Mouse (Mus musculus): ENCODE results near the gene Aldh16a1.
"Not testable (repeated sequence)": the region's sequence is repeated elsewhere in the genome, so short reads cannot be mapped to it uniquely, and the experiment has no call there.

Aldh16a1 gene

DNA sequence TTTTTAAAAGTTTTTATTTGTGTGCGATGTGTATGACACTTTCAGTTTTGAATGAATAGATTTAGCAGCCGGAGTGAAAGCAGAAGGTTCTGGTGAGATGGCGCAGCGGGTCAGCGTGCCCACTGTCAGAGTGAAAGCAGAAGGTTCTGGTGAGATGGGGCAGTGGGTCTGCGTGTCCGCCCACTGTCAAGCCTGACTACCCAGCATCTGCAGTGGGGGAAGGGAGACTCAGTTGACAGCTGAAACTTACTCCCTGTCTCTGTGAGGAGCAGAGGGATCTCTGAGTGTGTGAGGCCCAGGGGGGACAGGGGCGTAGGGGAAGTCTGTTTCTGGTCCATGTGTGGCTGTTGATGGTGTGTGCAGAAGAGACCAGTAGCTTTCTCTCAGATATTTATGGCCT is 36.8 kb downstream of the Aldh16a1 start:
- no peak for DNase-seq (ENCODE audit: low read depth)

DNA sequence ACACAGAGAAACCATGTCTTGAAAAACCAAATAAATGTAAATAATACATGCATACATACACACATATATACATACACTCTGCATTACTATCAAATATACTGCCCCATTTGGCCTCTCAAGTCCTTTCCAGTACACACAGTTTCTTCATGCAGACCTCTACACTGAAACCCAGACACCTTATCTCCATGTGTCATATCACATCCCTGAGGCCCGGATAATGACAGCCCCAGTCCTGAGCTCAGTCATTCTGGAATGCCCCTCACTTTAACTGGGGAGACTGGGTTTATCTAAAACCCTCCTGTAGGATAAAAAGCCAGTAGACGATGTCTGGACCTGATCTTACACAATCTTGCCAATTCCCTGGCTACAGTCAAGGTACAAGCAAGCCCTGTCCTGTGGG is 40.9 kb downstream of the Aldh16a1 start:
- DNase-seq (ENCODE audit: low read depth), result no peak

DNA sequence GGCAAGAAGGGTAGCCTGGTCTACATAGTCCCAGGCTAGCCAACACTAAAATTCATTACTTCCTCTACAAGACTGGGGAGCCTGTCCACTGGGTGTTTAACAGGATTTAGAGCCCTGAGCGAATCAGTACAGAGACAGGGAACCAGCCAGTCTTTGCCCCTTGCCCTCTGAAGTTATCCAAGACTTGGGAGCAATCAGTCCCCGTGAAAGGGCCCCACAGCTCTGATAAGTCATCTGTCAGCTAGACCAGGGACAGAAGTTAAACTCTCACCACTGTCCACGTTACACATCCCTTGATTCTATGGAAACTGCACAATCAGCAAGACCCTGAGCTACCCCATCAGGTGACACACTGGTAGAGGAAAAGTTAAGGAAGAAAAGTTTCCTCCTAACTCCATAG is 41.9 kb downstream of the Aldh16a1 start:
- no peak for DNase-seq (ENCODE audit: low read depth)

DNA sequence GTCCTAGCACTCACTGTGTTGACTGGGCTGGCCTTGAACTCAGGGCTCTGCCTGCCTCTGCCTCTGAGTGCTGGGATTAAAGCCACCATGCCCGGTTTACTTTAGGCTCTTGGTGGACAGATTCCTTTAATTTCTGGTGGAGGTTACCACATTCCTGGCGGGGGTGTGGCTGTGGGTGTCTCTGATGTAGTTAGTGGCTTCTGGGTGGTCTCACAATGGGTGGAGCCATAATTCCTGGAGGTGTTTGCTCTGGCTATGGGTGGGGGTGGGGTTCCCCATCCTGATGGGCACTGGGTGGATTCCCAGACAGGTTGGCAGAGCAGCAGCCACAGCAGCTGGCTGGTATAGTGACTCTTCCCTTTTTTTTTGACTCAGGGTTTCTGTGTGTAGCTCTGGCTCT is 42.4 kb downstream of the Aldh16a1 start:
- no peak for DNase-seq (ENCODE audit: low read depth)

DNA sequence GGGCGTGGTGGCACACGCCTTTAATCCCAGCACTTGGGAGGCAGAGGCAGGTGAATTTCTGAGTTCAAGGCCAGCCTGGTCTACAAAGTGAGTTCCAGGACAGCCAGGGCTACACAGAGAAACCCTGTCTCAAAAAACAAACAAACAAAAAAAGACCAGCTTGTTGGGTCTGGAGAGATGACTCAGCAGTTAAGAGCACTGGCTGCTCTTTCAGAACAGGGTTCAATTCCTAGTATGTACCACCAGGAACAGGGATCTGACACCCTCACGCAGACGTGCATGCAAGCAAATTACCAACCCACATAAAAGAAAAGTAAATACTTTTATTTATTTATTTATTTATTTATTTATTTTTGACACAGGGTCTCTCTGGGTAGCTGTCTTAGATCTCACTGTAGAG is 44.3 kb downstream of the Aldh16a1 start:
- DNase-seq (ENCODE audit: low read depth), result not testable (repeated sequence)

DNA sequence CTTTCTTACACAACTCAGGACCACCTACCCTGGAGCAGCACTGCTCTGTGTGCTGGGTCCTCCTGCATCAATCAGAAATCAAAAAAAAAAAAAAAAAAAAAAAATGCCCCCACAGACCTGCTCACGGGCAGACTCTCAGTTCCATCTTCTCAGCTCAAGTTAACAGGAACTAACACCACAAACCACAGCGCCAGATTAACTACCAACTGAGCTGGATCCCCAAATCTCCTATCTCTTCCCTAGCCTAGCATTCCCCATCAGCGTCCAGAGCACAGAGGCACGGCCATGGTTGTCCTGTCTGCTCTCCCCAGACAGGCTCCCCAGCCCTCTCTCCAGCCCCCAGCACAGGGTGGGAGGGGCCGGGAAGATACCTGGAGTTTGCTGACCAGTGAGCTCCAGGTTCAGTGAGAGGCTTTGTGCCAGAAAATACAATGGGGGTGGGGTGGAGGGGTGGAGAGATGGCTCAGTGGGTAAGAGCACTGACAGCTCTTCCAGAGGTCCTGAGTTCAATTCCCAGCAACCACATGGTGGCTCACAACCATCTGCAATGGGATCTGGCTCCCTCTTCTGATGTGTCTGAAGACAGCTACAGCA is 47.2 kb downstream of the Aldh16a1 start:
- no peak for DNase-seq (ENCODE audit: low read depth)

DNA sequence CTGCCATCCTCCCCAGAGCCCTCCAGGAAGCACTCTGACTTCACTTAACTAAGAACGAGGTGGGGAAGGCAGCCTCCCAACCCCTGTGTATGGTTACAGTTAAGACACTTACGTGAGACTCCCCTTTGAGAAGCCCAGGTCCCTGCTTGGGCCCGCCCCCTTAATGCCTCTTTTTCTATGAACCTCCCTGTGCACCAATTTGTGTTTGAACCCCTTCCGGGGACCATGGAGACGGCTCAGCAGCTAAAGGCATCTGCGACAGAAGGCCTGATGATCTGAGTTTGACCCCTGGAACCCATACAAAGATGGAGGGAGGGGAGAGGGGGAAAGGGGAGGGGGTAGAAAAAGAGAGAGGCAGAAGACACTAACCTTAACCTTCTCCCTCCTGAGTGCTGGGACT is 47.9 kb downstream of the Aldh16a1 start:
- DNase-seq (ENCODE audit: low read depth), result no peak

DNA sequence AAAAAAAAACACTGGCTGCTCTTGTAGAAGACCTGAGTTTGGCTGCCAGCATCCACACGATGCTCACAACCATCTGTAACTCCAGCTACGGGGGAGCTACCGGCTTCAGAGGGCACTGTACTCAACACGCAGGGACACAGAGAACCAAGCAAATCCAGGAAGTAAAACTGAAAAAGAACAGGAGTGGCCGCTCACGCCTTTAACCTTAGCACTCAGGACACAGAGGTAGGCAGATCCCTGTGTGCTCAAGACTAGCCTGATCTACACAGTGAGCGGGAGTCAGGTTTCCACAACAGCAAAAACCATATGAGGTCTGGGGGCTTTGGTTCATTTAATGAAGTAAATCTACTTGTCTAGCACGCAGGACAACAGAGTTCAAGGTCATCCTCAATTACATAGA is 48.9 kb downstream of the Aldh16a1 start:
- DNase-seq (ENCODE audit: low read depth), result no peak

DNA sequence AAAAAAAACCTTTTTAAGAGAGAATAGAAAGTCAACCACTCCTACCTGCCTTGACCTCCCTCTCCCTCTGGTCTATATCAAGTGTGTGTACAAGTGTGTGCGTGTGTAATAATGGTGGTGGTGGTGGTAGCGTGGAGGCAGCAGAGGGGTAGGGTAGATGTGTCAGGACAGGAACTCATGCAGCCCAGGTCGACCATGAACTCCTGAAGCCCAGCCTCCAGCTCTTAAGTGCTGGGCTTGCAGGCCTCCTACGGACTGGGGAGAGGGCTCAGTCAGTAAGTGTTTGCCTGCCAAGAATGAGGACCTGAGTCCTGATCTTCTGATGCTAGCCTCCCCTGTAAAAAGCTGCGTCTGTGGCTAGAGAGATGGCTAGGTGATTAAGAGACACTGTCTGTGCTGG is 49.4 kb downstream of the Aldh16a1 start:
- DNase-seq (ENCODE audit: low read depth), result no peak

DNA sequence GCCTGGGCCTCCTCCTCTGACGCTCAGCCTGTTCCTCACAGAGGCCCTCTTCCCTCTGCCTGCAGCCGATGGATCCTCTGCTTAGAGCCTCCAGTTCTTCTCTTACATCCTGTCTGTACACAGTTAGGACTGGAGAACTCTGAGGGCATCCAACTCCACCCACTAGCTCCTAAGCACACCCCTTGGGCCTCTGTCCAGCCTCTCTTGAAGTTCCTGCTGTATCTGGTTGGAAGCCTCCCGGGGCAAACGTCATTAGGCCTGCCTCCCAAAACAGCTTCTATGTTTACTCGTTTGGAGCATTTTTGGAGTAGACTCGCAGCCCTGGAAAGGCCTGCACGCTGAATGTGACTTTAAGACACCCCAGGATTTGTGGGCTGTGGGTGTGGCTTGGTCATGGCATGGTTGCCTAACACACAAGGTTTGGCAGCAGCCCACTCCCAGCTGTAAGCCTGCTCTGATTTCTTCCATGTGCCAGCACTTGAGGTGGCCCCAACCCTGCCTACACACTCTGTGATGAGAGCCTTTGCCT is 50.7 kb downstream of the Aldh16a1 start, which contains the start of gene Fcgrt:
TSS of gene Fcgrt (minus strand) at position 200 of the 529 bp plus-strand sequence.
- DNase-seq (ENCODE audit: low read depth), result peak; percentile 100

DNA sequence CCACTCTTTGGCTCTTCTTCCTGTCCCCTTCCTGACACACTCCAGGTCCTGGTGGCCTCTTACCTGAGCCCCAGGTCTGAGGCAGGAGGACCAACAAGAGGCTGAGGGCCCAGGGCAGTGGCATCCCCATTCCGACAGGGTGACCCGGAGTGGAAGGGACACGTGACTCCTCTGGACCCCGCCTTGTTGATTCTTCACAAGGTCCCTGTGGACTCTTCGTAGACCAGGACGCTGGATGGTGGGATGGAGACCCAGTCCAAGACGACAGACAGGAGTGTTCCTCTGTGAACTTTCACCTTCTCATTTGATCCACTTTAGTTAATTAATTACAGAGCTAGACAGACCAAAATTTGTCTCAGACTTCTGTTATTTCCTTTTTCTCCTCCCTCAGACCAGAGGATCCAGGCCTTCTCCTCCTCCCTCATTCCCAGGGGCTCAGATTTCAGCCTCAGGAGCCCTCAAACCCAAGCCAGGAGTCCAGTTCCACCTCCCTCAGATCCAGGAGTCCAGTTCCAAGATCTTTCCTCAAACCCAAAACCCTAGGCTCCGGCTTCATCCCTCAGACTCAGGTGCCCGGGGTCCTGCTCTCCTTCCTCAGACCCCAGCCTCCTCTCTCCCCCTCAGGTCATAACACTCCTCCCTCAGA is 51.3 kb downstream of the Aldh16a1 start:
- DNase-seq (ENCODE audit: low read depth), result peak; percentile 49

DNA sequence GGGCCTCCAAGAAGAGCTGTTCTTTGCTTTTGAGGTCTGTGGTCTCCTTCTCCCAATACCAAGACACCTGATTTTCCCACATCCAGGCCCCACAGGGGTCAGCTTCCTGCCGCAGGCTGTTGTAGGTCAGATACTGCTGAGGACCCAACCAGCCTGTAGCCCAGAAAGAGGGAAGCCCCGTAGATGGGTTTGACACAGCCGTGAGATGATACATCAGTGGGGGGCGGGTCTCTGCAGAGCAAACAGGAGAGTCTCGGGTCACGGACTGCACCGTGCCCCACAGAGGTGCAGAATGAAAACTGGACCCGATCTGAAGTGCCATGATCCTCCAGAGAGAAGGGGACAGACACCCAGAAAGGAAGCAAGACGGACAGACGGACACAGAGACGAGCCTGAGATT is 51.9 kb downstream of the Aldh16a1 start:
- no peak for DNase-seq (ENCODE audit: low read depth)

DNA sequence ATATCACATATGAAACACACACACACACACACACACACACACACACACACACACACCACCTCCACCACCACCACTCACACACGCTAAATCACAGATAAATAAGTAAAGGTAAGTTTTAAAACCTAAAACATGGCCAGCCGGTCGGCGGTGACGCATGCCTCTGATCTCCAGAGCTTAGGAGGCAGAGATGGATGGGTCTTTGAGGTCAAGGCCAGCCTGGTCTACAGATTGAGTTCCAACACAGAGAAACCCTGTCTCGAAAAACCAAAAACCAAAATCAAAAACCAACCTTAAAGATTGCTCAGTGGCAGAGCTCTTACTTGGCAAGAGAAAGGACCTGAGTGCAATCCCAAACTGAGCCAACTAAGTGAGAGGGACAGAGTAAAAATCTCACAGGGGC is 54.3 kb downstream of the Aldh16a1 start:
- DNase-seq (ENCODE audit: low read depth), result no peak

DNA sequence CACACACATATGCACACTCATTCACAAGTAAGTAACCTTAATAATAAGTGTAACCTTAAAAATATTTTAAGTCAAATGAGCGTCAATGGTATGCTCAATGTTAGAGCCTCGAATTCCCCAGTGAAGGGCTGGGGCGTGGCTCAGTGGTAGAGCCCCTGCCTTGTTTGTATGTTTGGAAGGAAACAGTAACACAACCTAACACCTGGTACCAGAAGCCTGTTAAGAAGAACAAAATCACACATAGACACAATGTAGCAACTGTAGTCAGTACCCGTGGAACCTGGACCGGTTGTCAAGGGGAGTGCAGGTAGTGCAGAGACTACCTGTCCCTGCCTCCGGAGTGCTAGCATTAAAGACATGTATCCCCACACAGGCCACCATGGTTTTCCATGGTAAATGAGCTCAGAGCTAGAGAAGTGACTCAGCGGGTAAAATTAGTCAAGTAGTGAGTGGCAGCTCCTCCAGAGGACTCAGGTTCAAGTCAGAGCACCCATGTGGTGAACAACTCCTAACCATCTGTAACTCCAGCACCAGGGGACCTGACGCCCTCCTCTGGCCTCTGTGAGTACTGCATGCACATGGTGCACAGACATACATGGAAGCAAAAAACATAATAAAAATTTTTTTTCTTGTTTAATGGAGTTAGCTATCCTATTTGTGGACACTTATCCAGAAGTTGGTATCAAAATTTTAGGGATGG is 55.7 kb downstream of the Aldh16a1 start:
- no peak for DNase-seq (ENCODE audit: low read depth)

DNA sequence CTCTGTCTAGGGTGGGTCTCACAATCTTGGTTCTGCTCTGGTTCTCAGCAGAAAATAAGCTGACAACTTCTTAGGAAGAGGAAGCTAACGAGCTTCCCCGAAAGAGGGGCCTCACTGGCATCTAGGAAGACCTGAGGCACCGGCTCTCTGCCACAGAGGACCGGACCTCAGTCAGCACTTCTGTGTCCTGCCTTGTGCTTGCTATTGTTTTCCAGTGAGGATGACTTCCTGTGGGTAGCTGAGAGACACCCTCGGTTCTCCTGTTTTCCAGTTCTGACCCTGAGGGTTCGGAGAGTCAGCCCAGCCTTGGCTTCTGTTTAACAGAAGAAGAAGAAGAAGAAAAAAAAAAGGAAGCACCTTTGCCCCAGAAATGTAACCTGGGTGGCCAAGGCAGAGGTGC is 56.9 kb downstream of the Aldh16a1 start:
- DNase-seq (ENCODE audit: low read depth), result no peak

DNA sequence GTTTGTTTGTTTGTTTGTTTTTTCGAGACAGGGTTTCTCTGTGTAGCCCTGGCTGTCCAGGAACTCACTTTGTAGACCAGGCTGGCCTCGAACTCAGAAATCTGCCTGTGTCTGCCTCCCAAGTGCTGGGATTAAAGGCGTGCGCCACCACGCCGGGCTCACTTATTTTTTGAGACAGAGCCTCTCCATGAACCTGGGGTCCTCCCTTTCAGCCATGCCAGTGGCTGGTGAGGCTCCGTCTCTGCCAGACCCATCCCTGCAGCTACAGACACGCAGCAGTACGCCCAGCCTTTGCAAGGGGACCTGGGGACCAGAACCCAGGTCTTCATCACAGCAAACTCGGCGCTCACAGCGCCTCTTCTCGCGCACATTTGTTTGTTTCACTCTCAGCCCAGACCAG is 58.4 kb downstream of the Aldh16a1 start:
- DNase-seq (ENCODE audit: low read depth), result not testable (repeated sequence)

DNA sequence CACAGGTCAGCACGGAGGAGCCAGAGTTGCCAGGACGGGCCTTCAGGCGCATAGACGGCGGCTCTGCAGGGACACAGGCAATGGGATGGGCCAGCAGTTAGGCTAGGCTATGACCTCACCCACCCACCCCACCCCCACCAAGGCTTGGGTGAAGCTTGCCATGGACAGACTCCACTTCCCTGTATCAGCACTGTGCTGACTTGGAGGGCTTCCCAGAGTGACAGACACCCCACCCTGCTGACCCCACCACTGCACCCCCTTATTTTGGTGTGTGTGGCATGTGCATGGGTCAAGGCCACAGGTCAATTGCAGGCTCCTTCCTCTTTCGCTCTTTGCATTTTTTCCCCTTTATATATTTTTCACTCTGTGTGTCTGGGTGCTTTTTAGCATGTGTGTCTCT is 59.0 kb downstream of the Aldh16a1 start:
- DNase-seq (ENCODE audit: low read depth), result no peak

DNA sequence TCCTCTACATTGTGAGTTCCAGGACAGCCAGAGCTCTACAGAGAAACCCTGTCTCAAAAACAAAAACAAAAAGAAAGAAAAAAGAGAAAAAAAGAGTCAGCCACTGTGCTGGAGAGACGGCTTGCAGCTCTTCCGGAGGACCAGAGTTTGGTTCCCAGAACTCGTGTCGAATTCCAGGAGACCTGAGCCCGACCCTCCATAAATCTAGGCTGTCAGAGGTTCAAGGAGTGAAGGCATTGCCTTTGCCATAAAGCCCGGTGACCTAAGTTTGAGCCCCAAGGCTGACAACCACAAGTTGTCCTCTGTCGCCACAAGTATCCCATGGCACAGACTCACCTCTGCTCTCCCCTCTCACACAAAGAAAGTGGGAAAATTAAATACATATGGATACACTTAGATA is 60.3 kb downstream of the Aldh16a1 start:
- no peak for DNase-seq (ENCODE audit: low read depth)

DNA sequence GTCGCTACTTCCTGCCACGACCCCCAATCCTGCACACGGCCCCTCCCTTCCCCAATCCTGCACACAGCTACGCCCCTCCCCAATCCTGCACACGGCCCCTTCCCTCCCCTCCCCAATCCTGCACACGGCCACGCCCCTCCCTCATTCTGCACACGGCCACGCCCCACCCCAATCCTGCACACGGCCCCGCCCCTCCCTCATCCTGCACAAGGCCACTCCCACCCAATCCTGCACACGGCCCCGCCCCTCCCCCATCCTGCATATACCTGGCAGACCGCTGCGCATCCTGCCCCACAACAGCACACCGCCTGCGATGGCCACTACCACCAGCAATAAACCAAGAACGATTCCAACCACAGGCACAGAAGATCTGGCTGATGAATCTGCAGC is 60.9 kb downstream of the Aldh16a1 start:
- no peak for DNase-seq (ENCODE audit: low read depth)

DNA sequence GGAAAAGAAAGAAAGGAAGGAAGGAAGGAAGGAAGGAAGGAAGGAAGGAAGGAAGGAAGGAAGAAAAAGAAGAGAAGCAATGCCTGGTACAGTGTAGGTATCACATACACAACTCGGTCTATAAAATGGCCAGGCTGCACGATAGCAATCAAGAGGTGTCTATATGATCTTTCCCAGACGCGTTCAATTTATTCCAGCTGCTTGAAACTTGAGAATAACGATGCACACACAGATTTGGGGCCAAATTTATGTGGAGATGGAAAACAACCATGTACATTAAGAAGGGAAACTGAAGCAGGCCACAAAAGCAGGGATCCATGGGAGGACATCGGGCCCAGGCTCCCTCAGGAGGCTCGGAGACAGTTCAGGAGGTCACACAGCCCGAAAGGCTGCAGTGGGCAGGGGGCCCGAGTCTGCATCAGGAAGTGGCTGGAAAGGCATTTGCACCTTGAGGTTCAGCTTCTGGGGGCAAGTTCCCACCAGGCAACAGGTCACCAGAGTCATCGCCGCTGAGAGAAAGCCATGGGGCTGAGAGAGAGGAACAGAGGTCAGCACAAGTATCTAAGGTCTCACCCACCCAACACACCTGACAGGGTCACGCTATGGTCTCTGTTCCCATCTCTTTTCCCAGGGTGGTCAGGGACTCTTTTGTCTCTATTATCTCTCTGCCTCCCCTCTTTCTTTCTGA is 61.4 kb downstream of the Aldh16a1 start:
- DNase-seq (ENCODE audit: low read depth), result no peak

DNA sequence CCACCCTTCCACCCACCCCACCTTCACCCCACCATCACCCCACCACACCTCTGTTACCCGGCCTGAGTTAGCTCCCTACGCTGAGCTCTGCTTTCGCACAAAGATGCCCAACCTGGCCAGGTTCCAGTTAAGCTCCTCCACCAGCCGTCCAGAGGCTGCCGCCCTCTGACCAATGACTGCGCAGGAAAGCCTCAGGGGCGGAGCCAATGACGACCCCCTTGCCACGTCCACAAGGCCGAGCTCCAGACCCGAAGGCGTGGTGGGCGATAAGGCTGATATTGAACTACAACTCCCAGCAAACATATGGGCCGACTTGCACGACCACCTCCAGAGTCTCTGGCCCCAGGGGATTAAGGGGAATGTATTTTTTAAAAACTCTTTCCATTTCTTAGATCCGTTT is 62.3 kb downstream of the Aldh16a1 start, which contains the start of gene Rcn3:
TSS of gene Rcn3 (minus strand) at position 174 of the 400 bp plus-strand sequence.
- DNase-seq (ENCODE audit: low read depth), result peak; percentile 88
